Mouse (Mus musculus): ENCODE measurements around the gene Jmjd7.
A peak's percentile ranks its signal among the peaks of the same experiment; 100 is the strongest.

The Jmjd7 gene

DNA sequence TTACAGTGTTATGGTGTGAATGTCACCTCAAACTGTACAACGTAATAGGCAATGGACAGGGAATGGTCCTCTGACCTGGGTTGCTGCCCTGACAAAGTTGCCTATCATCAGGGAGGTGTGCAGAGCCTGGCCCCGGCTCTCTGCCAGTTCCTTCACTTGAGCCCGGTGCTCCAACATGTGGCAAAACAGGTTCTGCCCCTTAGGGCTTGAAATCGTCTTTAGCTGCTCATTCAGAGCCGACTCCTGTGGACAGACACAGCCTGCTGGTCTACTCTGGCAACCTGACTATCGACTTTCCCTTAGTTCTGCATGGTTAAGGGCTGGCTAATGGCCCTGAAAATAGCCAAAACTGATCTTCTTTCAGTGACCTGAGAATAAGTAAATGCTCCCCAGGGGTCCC lies 32.9 kb downstream of the Jmjd7 start:
- DNase-seq (ENCODE audit: low spot score), result peak; percentile 80

DNA sequence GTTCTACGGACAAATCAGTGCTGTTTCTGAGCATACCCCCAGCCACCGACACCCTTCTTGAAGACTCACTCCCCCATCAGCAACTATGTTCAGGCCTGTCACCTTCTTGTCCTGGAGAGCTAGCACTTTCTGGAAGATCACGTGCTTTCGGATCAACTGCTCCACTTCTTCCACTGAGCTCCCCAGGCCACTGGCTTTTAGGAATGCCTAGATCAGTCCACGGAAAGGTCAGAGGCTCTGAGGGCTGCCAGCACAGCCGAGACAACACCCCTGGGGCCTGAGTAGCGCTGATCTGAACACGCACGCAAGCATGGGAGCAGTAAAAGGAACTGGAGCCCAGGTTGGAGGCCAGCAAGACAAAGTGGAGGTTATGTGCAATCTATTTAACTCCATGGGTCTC lies 33.4 kb downstream of the Jmjd7 start:
- no peak for DNase-seq (ENCODE audit: low spot score)

DNA sequence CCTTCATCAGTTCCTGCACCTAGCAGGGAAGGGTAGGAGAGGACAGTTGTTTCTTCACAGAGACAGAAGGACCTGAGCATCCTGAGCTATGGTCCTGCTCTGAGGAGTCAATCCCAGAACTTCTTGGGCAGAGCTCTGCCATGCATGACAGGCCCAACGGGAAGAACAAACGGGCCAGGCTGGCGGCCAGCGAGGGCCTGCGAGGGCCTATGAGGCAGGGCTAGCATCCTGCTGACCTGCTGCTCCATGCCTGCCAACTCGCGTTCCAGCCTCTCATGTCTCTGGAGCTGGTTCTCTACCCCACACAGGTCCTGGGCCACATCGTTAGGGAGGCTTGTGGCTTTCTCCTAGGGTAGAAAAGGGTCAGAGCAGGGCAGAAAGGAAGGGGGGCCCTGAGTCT lies 35.0 kb downstream of the Jmjd7 start:
- no peak for DNase-seq (ENCODE audit: low spot score)

DNA sequence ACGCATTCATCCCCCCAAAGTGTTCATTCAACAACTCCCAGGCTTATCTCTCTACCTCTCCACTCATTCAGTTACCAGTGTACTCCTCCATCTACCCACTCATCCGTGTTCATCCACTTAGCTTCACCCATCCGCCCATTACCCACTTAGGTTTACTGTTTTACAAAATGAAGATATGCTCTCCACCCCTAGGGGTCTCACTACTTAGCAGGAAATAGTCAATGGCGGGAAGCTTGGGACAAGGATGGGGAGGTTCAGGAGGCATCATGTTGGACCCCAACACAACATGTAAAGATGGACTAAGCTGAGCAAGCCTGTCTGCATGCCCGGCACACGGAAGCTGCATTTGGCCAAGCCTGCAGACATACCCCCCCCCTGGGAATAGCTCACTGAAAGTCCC lies 37.4 kb downstream of the Jmjd7 start:
- no peak for DNase-seq (ENCODE audit: low spot score)

DNA sequence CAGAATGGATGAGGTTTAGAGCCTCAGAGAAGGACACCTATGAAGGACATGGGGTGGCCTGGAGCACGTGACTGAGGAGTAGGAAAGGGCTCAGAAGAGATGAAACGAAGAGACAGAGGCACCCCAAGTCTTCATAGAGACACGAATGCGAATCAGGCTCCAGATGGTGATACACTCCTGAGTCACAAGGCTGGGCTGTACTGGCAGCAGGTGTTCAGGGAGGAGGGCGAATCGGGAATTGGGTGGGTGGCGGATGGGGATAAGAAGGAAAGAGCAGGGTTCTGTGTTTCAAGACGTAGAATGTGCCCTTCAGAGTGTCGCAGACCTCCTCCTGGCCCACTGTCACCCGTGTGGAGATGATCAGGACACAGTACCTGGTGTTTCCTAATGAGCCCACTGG lies 38.0 kb downstream of the Jmjd7 start:
- no peak for DNase-seq (ENCODE audit: low spot score)

DNA sequence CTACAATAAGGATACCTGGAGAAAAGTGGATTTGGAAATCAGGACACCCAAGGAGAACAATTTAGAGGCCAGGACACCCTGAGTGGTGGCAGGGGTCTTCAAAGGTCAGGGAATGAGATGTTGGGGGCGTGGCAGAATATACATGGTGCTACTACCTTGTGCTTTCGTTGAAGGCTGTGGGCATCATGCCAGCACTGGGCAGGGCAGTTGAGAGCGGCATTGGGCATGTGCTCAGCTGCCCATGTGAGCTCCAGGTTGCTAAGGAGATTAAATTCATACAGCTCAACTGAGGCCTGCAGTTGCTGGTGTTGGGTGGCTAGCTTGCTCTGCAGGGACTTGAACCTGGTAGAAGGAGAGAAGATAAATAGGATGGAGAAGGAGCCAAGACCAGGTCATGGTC lies 38.9 kb downstream of the Jmjd7 start:
- DNase-seq (ENCODE audit: low spot score), result peak; percentile 38

DNA sequence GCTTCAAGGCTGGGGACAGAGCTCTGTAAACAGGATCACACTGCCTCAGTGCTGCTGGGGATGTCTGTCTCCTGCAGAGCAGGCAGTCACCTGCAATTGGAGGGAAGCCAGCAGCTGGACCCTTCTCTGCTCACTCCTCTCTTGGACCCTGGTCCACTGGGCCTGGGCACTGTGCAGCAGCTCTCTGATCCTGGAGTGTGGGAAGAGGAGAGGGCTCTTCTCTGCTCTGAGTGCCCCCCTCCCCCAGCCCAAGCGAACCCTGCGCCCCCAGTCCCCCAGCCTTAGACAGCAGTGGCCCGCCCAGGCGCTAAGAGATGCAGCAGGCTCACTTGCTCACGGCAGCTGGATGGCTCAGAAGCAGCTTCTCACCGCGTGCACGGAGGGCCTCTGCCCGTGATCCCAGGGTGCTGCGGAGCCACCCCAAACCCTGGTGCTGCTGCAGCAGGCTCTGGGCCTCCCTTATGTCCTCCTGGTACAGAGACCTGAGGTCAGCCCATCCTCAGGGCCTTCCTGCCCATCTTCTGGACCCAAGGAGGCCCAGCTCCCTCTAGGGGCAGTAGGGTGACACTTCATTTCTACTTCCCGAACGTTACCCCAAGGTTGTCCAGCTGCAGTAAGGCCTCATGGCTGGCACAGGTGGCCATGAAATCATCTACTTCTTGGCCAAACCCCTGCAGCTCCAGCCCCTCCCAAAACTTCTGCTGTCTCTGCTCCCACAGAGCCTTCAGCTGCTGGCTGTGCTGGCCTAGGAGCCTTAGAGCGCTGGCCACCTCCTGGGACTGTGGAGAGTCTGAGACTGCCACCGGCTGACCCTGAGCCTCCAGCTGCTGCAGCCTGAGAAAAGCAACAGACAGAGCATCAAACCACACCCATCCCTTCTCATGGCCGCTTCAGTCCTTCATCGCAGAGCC lies 41.5 kb downstream of the Jmjd7 start:
- peak; percentile 43 for DNase-seq (ENCODE audit: low spot score)

DNA sequence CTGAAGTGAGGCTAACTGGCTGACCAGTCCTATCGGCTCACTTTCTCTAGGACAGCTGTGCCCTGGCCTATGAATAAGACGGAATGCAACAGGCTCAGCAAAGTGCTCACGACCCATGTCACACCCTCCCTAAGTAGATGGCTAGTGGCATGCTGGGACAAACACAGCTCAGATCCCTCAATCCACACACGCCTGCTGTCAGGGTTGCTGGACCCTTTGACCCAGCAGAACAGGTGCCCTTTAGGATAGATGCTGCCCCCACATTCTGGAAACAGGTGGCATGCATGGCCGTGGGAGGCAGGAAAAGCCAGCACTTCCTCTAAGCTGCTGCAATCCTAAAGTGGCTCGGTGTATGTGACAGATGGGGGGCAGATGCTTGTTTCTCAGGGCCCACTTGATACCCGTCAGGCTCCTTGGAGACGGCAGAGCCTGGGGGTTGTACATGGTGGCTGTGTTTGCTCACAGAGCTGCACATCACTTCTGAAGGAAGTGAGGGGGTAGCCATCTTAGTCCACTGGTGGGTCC lies 42.2 kb downstream of the Jmjd7 start:
- DNase-seq (ENCODE audit: low spot score), result no peak

DNA sequence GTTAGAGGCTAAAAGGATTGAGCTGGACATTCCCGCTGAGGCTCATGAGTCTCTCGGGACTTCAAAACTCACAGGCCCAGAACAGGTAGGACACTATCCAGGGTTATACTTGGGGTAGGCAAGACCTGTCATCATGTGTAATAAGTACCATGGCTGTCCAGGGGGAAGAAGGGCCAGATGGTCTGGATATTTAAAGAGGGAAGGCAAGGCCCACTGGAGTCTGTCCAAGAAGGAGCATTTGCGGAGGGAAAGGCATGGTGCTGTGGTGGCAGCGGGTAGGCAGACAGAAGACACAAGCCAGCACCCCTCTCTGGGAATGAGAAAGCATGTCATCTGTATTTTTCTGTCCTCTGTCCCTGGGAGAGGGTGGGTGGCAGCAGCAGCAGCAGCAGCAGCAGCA lies 46.8 kb downstream of the Jmjd7 start:
- no peak for DNase-seq (ENCODE audit: low spot score)

DNA sequence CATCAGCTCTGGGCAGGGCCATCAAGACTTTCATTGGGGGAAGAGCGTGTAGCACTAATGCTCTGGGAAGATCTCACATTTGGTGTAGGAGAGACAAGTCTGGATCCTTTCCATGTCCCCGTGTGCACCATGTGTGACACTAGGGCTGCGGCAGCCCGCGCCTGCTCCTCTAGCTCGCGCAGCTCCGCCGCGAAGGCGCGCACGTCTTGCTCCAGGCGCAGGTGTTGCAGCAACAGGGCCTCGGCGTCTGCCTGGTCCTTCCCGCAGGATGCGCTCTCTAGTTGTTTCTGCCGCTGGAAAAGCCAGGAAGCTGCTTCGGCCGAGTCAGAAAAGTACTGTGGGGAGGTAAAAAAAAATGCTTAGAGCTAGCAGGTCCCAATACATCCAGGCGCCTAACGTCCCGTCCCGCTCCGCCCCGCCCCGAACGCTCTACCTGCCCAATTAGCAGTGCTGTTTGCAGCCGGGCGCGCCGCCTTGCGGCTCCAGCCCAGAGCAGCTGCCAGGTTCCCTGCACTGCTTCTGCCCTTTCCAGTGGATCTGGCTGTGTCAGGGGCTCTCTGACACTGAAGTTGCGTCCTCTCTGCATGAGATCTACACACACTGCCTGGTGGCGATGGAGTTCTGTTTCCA lies 48.9 kb downstream of the Jmjd7 start:
- peak; percentile 72 for DNase-seq (ENCODE audit: low spot score)

All from urinary bladder, postnatal 14 days (tissue).